Mouse (Mus musculus): ENCODE data around the gene Grasp.

The Grasp gene

DNA sequence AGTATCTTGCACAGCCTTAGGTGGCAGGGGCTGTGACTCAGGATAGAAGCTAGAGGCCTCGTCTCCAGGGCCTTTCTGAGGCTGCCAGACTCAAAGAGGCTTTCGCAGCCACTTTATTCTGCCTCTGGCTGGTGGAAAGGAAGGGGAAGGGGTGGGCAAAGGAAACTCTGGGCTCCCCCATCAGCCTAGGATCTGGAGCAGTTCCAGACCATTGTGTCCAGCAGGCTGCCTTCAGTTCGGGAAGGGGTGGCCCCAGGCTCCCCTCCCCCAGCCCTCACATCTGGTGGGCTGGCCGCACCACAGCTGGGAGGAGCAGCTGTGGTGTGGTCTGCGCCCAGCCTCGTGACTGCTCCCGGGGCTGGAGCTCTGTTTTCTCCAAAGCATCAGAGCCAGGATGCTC is 4.0 kb downstream of the Grasp start:
- no peak for DNase-seq (ENCODE audit: inconsistent ontology term)

DNA sequence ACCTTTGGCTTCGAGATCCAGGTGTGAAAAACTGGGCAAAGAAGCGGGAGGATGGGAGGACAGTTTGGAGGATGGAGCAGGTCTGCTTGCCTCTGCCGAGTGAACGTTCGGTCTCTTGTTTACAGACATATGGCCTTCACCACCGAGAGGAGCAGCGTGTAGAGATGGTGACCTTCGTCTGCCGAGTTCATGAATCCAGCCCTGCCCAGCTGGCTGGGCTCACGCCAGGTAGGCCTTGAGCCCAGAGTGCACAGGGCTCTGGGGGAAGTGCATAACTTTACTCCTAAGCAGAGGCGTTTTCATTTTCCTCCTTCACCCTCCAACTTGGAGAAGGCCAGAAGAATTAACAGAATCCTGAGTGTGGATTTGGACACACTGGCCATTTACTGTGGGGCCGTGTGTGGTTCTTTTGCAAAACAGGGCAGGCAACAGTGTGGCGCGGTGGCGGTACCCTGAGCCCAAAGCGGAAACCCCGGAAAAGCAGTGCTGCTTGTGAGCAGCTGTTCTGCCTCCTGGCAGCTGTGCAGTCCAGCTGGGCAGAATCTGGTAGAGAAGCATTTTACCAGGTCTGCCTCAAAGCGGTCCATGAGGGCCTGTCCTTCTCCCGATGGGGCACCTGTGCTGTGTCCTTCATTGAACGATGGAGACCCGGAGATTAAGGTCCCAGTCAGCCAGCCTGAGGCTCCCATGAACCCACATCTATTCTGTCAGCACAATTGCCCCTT is 5.0 kb downstream of the Grasp start:
- no peak for DNase-seq (ENCODE audit: inconsistent ontology term)

DNA sequence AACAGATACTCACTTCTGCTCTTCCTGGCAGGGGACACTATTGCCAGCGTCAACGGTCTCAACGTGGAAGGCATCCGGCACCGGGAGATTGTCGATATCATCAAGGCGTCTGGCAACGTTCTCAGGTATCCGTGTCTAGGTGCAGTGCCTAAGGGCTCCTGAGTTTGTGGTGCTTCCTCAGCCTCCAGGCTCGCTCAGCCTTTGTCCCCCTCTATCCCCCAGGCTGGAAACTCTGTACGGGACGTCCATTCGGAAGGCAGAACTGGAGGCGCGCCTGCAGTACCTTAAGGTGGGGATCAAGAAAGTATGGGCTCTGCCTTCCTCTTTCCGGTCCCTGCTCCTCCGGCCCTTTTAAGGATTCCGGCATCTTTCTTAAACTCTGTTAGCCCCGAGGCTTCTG is 6.5 kb downstream of the Grasp start:
- no peak for DNase-seq (ENCODE audit: inconsistent ontology term)

DNA sequence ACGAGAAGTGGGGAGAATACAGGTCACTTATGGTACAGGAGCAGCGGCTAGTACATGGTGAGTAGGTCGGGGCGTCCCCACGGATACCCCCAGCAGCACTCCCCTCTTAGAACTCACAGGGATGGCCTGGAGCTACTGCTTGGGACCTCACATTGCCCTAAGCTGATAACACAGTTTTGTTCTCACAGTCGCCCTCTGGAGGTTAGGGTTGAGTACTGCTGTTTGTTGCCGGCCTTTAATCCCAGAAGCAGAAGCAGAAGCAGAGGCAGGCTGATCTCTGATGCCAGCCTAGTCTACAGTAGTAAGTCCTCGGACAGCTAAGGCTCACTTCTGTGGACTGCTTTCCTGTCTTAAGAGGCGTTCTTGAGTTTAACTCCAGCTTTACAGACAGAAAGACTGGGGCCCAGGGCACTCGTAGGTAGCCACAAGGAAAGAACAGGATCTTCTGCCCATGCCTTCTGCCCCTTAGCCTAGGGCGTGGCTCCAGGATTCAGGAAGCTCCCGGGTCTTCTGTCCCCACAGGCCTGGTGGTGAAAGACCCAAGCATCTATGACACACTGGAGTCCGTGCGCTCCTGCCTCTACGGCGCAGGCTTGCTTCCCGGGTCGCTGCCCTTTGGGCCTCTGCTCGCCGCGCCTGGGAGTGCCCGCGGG is 7.1 kb downstream of the Grasp start:
- no peak for DNase-seq (ENCODE audit: inconsistent ontology term)

DNA sequence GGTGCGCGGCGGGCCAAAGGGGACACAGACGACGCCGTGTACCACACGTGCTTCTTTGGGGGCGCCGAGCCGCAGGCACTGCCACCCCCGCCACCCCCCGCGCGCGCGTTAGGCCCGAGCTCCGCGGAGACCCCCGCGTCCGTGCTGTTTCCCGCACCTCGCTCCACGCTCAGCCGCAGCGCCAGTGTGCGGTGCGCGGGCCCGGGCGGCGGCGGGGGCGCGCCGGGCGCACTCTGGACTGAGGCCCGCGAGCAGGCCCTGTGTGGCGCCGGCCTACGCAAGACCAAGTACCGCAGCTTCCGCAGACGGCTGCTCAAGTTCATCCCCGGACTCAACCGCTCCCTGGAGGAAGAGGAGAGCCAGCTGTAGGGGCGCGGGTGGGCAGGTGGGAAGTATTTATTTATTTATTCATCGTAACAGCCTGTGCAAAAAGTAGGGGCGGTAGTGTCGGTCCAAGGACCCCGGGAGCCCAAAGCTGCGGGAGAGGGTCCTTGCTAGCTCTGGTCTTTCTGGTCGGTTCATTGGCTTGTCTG is 7.7 kb downstream of the Grasp start:
- DNase-seq (ENCODE audit: inconsistent ontology term), result no peak

DNA sequence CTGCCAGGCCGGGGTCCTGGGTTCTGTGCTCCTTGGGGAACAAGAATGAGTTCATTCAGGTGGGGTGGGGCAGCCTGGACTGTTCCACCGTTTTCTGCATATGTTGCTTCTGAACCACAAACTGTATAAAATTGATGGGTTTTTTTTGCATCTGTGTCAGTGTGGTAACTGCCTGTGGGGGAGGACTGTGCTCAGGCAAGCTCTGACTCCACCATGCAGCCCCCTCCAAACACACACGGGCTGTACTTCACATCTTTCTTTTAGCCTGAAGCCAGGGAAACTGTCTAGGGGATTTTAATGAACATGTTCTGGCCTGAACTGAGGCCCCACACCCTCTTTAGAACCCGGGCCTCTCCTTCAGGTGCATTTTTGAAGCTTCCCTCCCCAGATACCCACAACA is 8.6 kb downstream of the Grasp start:
- DNase-seq (ENCODE audit: inconsistent ontology term), result no peak

DNA sequence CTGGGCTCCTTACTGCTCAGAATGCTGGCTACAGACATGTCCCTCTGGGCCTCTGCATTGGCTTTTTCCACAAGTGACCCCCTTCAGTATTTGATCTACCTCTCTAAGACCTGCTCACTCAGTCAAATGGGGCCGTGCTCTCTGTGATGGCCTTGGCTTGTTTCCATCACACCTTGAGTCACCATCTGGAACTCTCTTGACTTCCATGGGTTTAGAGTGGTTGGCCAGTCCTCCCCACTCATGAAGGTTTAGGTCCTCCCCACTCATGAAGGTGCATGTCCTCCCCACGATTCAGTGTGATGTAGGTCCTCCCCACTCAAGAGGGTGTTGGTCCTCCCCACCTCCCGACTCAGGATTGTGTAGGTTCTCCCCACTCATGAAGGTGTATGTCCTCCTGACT is 9.2 kb downstream of the Grasp start:
- no peak for DNase-seq (ENCODE audit: inconsistent ontology term)

DNA sequence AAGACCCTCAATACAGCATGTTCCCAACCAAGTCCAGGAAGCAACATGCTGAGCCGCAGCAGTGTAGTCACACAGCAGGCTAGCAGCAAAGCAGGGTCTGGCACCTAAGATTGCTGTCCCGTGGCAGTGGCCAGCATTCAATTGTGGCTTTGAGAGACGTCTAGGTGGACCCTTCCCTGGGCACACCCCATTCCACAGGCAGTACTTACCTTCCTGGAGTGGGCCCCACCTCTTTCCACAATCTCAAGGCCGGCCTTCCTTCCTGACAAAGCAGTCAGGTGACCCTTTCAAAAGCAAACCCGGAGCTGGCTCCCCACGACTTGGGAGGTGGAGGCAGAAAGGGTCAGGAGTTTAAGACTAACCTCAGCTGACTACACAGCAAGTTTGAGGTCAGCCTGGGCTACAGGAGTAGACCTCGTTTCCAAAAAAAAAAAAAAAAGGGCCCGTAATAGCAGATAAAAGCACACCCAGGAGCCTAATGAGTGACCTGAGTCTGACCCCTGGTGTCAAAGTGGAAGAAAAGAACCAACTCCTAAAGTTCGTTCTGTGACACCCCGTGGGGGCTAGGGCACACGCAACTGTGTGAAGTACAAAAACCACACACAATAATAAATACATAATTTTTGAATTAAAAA is 9.8 kb downstream of the Grasp start:
- DNase-seq (ENCODE audit: inconsistent ontology term), result no peak

DNA sequence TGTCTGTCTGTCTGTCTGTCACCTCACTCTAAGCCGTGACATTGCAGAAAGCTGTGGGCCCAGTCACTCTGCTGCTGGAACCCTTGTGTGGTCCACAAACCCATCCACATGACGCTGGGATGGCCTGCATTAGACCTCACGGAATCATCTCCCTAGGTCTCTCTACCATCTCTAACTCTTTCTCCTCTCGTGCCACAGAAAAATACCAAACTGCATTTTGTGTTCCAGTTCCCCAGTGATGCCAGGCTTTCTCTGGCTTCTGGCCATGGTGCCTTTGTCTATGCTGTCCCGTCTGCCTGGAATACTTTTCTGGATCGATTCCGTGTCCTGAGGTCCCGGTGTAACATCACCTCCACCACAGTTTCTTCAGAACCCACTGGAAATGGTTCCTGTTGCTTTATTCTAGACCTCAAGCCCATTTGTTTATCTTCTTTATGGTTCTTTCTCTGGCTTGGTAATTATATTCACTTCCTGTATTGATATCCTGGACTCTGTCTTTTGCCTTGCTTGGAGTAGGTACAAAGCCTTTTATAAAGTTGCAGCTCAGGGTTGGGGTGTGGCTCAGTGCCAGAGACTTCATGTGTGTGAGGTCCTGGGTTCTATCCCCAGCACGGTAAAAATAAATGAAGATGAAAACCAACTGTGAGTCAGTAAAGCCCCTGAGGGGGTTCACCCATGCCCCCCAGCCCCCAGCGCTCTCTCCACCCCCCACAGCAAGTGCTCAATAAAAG is 10.8 kb downstream of the Grasp start:
- no peak for DNase-seq (ENCODE audit: inconsistent ontology term)

DNA sequence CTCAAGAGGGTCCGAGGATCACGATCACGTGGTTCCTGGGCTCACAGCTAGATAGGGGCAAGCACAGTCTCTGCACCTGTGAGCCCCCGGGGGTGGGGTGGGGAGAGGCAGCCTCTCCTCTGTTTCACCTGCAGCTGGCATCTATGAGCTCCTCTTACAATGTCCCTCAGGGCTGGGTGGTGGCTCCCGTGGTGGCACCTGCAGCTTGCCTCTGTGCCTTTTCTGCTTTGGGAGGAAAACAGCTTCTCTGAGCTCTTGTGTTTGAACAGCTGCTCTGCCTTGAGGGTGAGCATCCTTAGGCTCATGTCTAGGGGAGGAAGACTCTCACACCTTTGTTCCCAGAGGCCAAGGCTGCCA is 11.3 kb downstream of the Grasp start:
- DNase-seq (ENCODE audit: inconsistent ontology term), result no peak

DNA sequence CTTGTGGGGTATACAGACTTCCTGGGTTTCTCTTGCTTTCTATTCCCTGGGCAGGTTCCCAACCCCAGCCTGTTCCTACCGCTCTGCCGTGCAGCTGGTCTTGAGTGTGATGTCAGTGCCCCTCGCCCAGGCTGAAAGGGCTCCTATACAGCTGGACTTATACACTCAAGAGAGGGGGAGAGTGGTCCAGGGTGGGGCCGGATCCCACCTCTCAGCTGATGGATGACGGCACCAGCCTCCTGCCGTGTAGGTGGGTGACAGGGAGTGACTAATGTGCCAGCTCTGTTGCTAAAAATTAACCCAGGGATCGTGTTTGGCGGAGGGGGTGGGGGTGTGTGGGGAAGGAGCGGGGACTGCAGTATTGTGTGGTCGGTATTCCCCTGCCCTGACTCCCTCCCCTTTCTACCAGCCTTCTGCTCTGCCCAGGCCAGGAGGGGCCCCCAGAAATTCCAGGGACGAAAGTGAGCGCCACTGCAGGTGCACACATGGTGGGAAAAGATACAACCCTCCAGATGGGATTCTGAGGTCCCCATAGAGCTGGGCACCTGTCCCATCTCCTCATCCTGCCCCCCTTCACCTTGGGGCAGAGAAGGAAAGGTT is 11.8 kb downstream of the Grasp start:
- DNase-seq (ENCODE audit: inconsistent ontology term), result no peak

DNA sequence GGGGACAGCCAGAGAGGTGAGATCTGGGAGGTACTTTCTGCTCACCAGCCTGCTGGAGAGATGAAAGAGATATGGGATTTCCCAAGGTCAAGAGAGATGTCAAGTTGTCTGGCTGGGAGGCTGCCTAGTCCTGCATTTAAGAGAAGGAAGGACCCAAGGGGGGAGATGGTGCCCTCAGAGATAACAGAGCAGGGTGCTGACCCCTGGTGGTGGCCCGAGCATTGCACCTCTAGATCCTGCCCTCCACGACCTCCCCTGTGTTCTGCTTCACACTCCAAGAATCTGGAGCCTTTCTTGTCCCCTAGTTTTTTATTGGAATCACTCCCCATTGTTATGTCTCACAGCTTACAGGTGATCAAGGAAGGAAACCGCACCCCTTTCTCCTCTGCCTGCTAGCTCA is 12.9 kb downstream of the Grasp start:
- DNase-seq (ENCODE audit: inconsistent ontology term), result peak; percentile 66

DNA sequence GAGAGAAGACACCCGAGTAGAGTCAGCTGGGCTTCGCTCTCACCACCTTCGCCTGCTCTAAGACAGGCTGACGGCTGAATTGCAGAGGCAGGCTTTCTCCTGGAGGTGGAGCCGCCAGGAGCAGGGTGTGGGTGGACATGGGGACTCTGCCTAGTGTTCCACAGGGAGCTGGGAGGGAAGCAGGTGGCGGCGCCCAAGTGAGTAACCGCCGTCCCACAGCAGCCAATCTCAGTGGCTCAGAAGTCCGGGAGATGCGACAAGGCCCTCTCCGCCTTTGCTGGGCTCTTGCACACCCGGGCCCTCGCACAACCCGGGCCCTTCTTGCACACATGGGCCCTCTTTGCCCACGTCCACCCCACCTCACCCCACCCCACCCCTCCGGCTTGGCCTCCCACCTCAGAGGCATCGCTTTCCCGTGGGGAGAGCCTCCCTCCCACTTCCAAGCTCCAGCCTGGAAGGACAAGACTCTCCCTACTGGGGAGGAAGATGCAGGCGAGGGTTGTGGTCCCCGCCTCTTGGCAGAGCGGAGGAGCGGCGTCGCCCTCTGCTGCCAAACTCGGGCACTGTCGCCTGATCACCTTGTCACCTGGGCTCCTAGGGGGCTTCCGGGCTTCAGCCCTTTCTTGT is 15.0 kb downstream of the Grasp start:
- peak; percentile 54 for DNase-seq (ENCODE audit: inconsistent ontology term)

DNA sequence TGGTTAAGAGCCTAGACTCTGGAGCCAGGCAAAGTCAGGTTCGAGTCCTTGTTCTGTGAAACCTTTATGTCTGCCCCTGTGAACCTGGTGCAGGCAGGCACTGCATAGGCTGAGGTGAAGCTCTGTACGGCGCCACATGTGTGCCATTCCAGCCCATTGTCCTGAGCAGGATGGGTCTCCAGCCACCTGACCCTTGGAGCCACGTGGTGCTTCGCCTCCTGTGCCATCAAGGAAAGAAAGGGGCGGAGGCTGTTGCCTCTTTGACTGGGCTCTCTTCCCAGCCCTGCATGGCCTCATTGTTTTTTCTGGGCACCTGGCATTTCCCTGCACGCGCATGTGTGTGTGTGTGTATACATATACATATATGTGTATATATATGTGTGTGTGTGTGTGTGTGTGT is 15.8 kb downstream of the Grasp start:
- DNase-seq (ENCODE audit: inconsistent ontology term), result no peak

DNA sequence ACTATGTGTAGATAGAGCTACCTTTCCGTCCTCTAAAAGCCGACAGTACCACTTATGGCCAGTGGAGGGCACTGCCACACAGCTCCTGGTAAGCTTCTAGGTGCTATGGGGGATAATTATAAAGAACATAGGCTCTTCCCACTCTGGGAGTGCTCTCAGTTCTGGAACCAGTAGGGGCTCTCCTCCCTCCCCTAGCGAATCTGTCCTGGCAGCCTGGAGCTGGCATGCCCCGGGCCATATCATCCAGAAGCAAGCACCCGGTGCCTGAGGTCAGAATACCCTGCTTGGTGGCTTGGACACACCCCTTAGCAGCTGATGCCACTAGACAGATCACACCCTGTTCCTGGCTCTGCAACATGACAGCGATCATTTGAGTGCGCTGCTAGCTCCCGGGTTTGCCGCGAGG is 16.8 kb downstream of the Grasp start:
- peak; percentile 88 for DNase-seq (ENCODE audit: inconsistent ontology term)

DNA sequence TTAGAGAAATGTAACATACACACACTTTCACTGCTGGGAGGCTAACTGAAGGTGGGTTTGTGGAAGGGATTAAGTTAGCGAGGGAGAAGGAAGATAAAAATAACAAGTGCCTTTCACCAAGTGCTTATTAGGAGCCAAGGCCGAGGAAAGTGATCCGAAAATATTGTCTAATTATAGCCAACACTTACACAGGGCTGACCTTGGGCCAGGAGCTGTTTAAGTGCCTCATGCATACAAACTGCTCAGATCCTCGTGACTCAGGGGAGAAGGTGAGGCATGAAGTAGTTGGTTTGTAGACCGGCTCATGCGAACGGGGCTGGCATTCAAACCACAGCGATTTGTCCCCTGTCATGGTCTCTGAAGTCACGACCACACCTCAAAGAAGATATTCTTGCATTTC is 17.2 kb downstream of the Grasp start:
- no peak for DNase-seq (ENCODE audit: inconsistent ontology term)

DNA sequence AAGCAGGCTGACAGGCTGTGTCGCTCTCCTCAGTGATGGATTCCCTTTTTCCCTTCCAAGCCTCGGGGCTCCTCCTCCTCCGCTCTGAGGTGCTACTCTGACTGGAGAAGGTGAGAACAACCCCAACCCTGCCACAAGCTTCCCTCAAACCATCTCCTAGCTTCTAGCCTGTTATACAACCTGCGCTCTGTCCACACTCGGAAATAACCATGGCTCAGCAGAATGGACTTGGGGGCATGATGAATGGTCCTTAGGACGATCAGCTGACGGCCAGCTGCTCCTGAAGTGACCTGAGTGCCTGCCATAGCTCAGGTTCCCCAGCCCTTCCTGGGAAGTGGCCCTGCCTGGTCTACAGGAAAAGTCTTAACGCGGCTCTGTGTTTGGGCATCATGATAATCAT is 17.9 kb downstream of the Grasp start:
- no peak for DNase-seq (ENCODE audit: inconsistent ontology term)

DNA sequence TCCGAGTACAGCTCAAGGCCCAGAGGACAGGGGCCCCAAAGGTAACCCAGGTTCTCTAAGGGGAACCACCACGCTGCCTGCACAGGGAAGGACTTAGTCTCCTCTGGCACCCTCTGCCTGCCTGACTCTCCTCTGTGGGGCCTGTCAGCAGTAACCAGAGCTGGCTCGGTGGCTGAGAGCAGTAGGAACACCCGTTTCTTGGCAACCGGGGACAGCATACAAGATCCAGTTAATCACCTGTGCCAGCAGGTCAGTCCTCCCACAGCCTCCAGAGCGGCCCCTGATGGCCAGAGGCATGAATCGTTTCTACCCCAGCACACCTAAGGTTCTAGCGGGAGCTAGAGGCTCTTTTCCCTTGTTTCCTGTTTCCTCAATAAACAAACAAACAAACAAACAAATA is 18.7 kb downstream of the Grasp start:
- no peak for DNase-seq (ENCODE audit: inconsistent ontology term)

DNA sequence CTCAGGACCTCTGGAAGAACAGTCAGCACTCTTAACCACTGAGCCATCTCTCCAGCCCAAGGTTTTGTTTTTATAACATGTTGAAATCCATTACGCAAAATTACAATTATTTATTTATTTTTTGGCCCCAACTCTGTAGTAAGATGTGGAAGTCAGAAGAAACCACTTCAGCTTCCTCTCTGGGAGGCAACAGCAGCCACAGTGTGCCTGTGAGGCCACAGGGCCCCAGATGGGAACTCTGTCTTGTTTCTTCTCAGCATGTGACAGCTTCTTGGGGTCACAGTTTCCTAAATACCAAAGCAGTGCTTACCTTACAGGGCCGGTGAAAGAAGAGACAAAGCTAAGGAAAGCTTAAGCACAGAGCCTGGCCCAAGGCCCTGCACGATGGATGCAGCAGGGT is 20.0 kb downstream of the Grasp start:
- no peak for DNase-seq (ENCODE audit: inconsistent ontology term)

DNA sequence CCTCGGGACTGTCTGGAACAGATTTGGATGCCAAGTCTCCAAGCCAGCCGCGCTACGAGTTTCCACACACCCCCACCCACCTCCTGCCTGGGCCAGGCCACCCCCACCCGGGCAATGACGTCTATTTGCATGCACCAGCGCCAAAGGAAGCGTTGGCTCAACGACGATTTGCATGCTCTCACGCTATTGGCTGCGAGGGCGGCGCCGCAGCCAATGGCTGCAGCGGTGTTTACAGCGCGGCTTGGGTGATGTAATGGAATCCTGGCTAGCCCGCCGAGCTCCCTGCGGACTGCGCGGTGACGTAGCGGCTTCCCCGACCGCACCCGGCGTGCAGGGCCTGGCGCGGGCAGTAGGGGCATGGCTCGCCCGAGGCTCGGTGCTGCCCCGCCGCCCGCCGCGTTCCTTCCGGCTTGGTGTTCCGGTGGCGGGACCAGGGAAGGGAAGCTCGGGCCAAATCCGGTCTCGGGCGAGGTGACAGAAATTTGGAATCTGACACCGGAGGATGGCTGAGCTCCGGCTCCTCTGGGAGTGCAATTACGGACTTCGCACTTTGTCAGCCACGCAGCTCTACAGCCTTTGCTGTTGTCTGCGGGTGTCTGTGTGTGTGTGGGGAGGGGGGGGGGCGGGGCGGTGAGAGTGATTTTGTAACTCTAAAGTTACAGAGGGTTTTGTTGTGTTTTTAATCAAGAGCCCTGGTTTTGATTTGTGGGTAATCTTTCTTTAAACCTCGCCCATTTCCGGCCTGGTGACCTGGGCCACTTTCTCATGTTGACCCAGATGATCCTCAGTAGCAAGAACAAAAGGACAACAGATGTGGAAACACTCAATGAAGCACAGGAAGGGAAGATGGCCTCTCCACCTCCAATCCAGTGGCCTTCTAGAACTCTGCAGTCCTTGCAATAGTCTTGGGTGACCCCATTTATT is 22.5 kb downstream of the Grasp start:
- DNase-seq (ENCODE audit: inconsistent ontology term), result peak; percentile 98

DNA sequence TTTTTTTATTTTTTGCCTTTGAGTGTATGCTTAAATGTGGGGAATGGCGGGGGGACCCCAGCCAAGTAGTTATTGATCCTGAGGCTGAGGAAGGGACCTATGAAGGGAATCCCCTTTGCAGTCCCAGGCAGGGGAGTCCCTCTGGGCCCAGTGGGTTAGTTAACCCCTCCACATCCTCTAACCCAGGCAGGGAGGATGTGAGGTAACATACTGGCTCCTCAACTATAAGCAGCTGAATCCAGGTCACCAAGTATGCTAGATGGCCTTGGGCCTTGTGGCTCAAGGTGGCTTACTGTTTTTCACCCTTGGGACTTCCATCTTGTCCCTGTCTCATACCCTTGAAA is 23.1 kb downstream of the Grasp start:
- no peak for DNase-seq (ENCODE audit: inconsistent ontology term)

Measured in Muller cell, postnatal 12 days (primary cell).